Mouse (Mus musculus) right cerebral cortex, adult 18-20 months (tissue): ENCODE results near the gene Crtac1.
A peak's percentile ranks its signal among the peaks of the same experiment; 100 is the strongest.

Source experiments
- DNase-seq: peaks from one replicate; pipeline ENCODE4 v3.0.0; 2022; ENCODE audit warnings: mixed read lengths

Gene Crtac1

GRCm38 (mm10) chr19:42431485-42432190, at the start of gene Crtac1:
Gene Crtac1, minus strand, starts transcription at chr19:42431783.
- peak; percentile 92 for DNase-seq

GRCm38 (mm10) chr19:42478303-42478702, 46.7 kb upstream of the Crtac1 start:
- DNase-seq, result no peak

- DNase-seq, result peak; percentile 53
These were observed 46.2 kb upstream of the Crtac1 start for GRCm38 (mm10) chr19:42477769-42478168.

- no peak for DNase-seq
These were observed 41.2 kb upstream of the Crtac1 start for GRCm38 (mm10) chr19:42472831-42473230.

- DNase-seq, result no peak
These were observed 40.0 kb upstream of the Crtac1 start for GRCm38 (mm10) chr19:42471571-42471970.

- no peak for DNase-seq
These were observed 30.3 kb upstream of the Crtac1 start for GRCm38 (mm10) chr19:42461851-42462250.

- DNase-seq, result no peak
These were observed 29.8 kb upstream of the Crtac1 start for GRCm38 (mm10) chr19:42461353-42461752.

- DNase-seq, result no peak
These were observed 27.9 kb upstream of the Crtac1 start for GRCm38 (mm10) chr19:42459512-42459911.

GRCm38 (mm10) chr19:42454481-42455236, 23.1 kb upstream of the Crtac1 start:
- no peak for DNase-seq

GRCm38 (mm10) chr19:42454006-42454405, 22.4 kb upstream of the Crtac1 start:
- no peak for DNase-seq

GRCm38 (mm10) chr19:42452539-42452938, 21.0 kb upstream of the Crtac1 start:
- no peak for DNase-seq

- no peak for DNase-seq
These were observed 17.0 kb upstream of the Crtac1 start for GRCm38 (mm10) chr19:42448539-42448938.

- DNase-seq, result peak; percentile 35
These were observed 12.4 kb upstream of the Crtac1 start for GRCm38 (mm10) chr19:42443887-42444409.

- DNase-seq, result no peak
These were observed 11.7 kb upstream of the Crtac1 start for GRCm38 (mm10) chr19:42443266-42443665.

- DNase-seq, result no peak
These were observed 10.9 kb upstream of the Crtac1 start for GRCm38 (mm10) chr19:42442246-42443197.

- peak; percentile 32 for DNase-seq
These were observed 8.5 kb upstream of the Crtac1 start for GRCm38 (mm10) chr19:42440089-42440488.

GRCm38 (mm10) chr19:42439353-42439752, 7.8 kb upstream of the Crtac1 start:
- no peak for DNase-seq

- no peak for DNase-seq
These were observed 4.0 kb upstream of the Crtac1 start for GRCm38 (mm10) chr19:42435621-42436020.

GRCm38 (mm10) chr19:42432761-42433160, 1.2 kb upstream of the Crtac1 start:
- no peak for DNase-seq

GRCm38 (mm10) chr19:42432191-42432590, 608 bp upstream of the Crtac1 start:
- peak; percentile 43 for DNase-seq

GRCm38 (mm10) chr19:42430981-42431380, 602 bp downstream of the Crtac1 start:
- peak; percentile 21 for DNase-seq

- DNase-seq, result peak; percentile 70
These were observed 2.2 kb downstream of the Crtac1 start for GRCm38 (mm10) chr19:42429410-42429809.

GRCm38 (mm10) chr19:42425208-42425607, 6.4 kb downstream of the Crtac1 start:
- no peak for DNase-seq
